Mouse (Mus musculus) C2C12 (cell line): ENCODE results near the gene B3gnt6. TPM values are rescaled to one million over a fixed set of nuclear protein-coding genes. Genes with fewer than 3 reads are reported as not detected.
A peak's percentile ranks its signal among the peaks of the same experiment; 100 is the strongest.

Experiments
- H3K27me3 ChIP-seq: one replicate; pipeline ENCODE4 v1.6.1; 2011; ENCODE audit not compliant: control insufficient read depth, insufficient read depth, insufficient read length
- H3K36me3 ChIP-seq: one replicate; pipeline ENCODE4 v1.6.1; 2011; ENCODE audit not compliant: control insufficient read depth, insufficient read depth
- H3K4me3 ChIP-seq: one replicate; pipeline ENCODE4 v1.5.1; 2011; ENCODE audit warnings: mild to moderate bottlenecking, control low read depth; ENCODE audit not compliant: poor library complexity, insufficient read depth, severe bottlenecking
- H3K79me2 ChIP-seq: one replicate; pipeline ENCODE4 v1.6.1; 2011; ENCODE audit not compliant: control insufficient read depth, insufficient read depth
- H3K79me3 ChIP-seq: one replicate; pipeline ENCODE4 v1.6.1; 2011; ENCODE audit warnings: low read depth, control low read depth
- H3ac ChIP-seq: one replicate; pipeline ENCODE3; 2011; ENCODE audit warnings: low read depth; ENCODE audit not compliant: control insufficient read depth, insufficient read length
- CEBPB ChIP-seq: IDR thresholded peaks from one replicate; pipeline ENCODE4 v1.6.1; 2011; ENCODE audit warnings: low read depth, mild to moderate bottlenecking, control low read depth, moderate library complexity
- CTCF ChIP-seq: IDR thresholded peaks from one replicate; pipeline ENCODE4 v1.5.1; 2011; ENCODE audit not compliant: control insufficient read depth, insufficient read depth, insufficient read length
- FOSL1 ChIP-seq: IDR thresholded peaks from one replicate; pipeline ENCODE4 v1.8.0; 2011; ENCODE audit warnings: mild to moderate bottlenecking, low read length; ENCODE audit not compliant: poor library complexity, insufficient read depth, severe bottlenecking
- MAX ChIP-seq: IDR thresholded peaks from one replicate; pipeline ENCODE4 v1.6.1; 2011; ENCODE audit warnings: mild to moderate bottlenecking, control low read depth
- MYOD1 ChIP-seq: IDR thresholded peaks from one replicate; pipeline ENCODE4 v1.6.1; 2011; ENCODE audit warnings: low read depth; ENCODE audit not compliant: control insufficient read depth, insufficient read length
- MYOG ChIP-seq: IDR thresholded peaks from one replicate; pipeline ENCODE4 v1.6.1; 2011; ENCODE audit not compliant: control insufficient read depth, insufficient read length; ENCODE audit errors: extremely low read depth
- USF1 ChIP-seq: IDR thresholded peaks from one replicate; pipeline ENCODE4 v1.6.1; 2011; ENCODE audit warnings: low read depth, mild to moderate bottlenecking, control low read depth, moderate library complexity
- polyA plus RNA-seq: library from polyadenylated mRNA; unstranded; fragments of >200 nt; fragmentation: generic; extraction: Trizol; gene quantifications from one replicate; pipeline ENCODE4 v1.2.1, GENCODE M21; 2012; ENCODE audit warnings: missing spikeins

The B3gnt6 gene
- polyA plus RNA-seq, 1 experiment, result not detected

- Histone ChIP-seq H3K79me2 (no peaks in the 10 kb centered on the region), H3K4me3 (peak overlapping the region; percentile 34), H3K27me3 (no peaks in the 10 kb centered on the region), H3K79me3 (no peaks in the 10 kb centered on the region), H3ac (peak overlapping the region; percentile 85), H3K36me3 (no peaks in the 10 kb centered on the region)
- TF ChIP-seq MYOG (no peak), CEBPB (no peak)
Measured at GRCm38 (mm10) chr7:98178560-98179231, 20.6 kb downstream of the B3gnt6 start.

- Histone ChIP-seq H3K27me3 (no peaks in the 10 kb centered on the region), H3ac (peak within 1 kb of the TSS; percentile 85), H3K4me3 (peak within 1 kb of the TSS; percentile 34), H3K79me3 (no peaks in the 10 kb centered on the region), H3K36me3 (no peaks in the 10 kb centered on the region), H3K79me2 (no peaks in the 10 kb centered on the region)
- TF ChIP-seq CEBPB (no peak), USF1 (no peak), CTCF (peak; percentile 40), FOSL1 (no peak), MYOD1 (no peak)
Measured at GRCm38 (mm10) chr7:98177929-98178559, 21.2 kb downstream of the B3gnt6 start, which contains the start of gene Capn5. Gene Capn5, minus strand, starts transcription at chr7:98178274.

DNA sequence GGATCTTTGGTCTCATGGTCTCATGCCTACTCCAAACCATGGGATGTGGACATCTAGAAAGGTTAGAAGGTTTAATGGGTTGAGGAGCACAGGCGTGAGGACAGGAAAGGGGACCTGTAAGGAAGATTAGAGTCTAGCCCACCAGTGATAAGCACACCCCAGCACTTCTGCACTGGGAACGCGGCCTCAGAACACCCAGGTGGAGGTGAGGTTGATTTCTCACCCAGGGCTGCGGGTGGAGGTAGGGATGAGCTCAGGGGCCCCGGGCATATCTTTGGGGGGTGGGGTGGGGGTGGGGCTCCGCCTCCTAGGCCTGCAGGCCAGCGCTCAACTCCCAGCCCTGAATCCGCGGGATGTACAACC is 21.7 kb downstream of the B3gnt6 start:
- H3K36me3 ChIP-seq, result no peaks in the 10 kb centered on the region
- peak overlapping the region; percentile 42 for H3ac ChIP-seq
- no peaks in the 10 kb centered on the region for H3K79me2 ChIP-seq
- H3K4me3 ChIP-seq, result peak overlapping the region; percentile 34
- TF ChIP-seq CEBPB (no peak), MYOD1 (no peak), MAX (no peak), USF1 (no peak), MYOG (no peak), CTCF (no peak), FOSL1 (no peak)
- H3K79me3 ChIP-seq, result no peaks in the 10 kb centered on the region
- H3K27me3 ChIP-seq, result no peaks in the 10 kb centered on the region

DNA sequence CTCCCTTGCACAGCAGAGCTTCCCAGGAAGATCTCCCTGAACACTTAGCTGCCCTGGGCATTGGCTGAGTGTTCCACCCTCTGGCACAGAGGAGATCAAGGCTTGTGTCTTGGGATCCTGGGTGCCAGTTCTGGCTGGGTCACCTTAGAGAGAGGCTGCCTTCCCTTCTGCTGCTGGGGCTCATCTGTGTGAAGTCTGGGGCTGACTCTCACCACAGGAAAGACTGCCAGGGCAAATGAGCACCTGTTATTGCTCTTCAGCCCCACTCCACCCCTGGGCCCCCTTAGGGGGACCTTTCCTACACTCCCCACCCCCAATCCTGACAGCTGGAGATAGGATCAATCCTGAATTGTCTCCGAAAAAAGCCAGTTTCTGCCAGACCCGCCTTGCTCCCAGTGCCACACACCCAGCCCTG is 22.2 kb downstream of the B3gnt6 start:
- no peaks in the 10 kb centered on the region for H3K79me2 ChIP-seq
- H3K27me3 ChIP-seq, result no peaks in the 10 kb centered on the region
- H3ac ChIP-seq, result no peak overlapping the region
- H3K4me3 ChIP-seq, result no peak overlapping the region
- no peaks in the 10 kb centered on the region for H3K36me3 ChIP-seq
- no peaks in the 10 kb centered on the region for H3K79me3 ChIP-seq
- TF ChIP-seq MYOD1 (no peak), MAX (no peak), CEBPB (no peak), FOSL1 (no peak), USF1 (no peak), MYOG (no peak), CTCF (no peak)

DNA sequence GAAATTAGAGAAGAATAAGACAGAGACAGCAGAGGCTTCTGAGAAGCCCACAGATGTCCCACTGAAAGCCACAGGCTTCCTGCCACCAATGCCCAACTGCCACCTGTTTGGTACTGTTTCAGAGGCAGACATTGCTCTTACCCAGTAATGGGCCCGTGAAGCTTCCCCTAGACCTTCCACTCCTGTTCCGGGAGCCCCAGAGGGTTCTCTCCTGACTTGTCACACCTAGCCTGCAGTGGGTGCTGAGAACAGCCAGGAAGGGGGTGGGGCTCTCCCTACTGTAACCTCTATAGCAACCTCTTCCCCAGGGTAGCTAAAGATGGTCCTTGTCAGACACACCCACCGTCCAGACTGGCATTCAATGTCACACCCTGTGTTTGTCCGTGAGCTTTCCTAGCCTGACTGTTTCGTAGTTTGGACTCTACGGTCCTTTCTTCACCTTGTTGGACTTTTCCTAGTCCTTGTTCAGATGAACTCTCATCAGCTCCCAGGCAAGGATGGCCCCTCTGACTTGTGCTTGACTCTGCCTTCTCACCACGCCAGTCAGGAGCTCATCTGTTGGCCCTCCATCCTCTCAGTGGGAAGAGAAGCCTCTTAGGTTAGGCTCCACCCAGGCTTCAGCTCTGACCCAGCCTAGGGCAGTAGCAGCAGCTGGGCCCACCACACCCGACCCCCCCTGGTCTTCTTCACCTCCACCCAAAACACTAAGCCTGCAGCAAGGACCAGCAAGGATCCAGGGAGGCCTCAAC is 22.8 kb downstream of the B3gnt6 start:
- no peaks in the 10 kb centered on the region for H3K36me3 ChIP-seq
- H3K27me3 ChIP-seq, result no peaks in the 10 kb centered on the region
- H3K4me3 ChIP-seq, result no peak overlapping the region
- H3ac ChIP-seq, result no peak overlapping the region
- no peaks in the 10 kb centered on the region for H3K79me3 ChIP-seq
- no peak for TF ChIP-seq CTCF
- TF ChIP-seq USF1, result no peak
- no peak for TF ChIP-seq MYOD1
- TF ChIP-seq CEBPB, result no peak
- no peak for TF ChIP-seq MAX
- TF ChIP-seq MYOG, result no peak
- no peak for TF ChIP-seq FOSL1
- H3K79me2 ChIP-seq, result no peaks in the 10 kb centered on the region
